Mouse (Mus musculus) urinary bladder, postnatal 36 days (tissue): ENCODE measurements at regions not wholly inside any gene's neighbourhood (a gene's known extent, or its start where the extent isn't known, plus 50 kb on each side); places are given as distances from the start of the nearest gene placed in this dataset.
A peak's percentile ranks its signal among the peaks of the same experiment; 100 is the strongest.

Source experiments
- DNase-seq, 2 experiments: peaks; one replicate each; pipeline ENCODE4 v3.0.0; 2022; ENCODE audit warnings: low spot score in 2 of 2, mixed read lengths in 1 of 2

DNA sequence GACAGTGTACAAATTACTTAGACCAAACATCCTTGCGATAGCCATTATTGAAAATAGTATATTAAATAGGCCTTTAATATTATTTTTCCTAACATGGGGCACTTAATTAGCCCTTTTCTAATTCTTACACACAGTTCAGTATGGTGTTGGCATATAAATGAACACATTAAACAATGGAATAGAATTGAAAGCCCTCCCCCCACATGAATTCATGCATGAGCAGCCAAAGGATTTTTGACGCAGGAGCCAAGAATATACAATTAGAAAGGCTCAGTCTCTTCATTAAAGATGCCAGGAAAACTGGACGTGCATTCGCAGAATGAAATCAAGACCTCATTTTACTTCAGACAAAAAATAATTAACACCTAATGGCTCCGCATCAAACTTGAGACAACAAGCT, 172.9 kb upstream of the Phactr1 start:
- no peak for DNase-seq

DNA sequence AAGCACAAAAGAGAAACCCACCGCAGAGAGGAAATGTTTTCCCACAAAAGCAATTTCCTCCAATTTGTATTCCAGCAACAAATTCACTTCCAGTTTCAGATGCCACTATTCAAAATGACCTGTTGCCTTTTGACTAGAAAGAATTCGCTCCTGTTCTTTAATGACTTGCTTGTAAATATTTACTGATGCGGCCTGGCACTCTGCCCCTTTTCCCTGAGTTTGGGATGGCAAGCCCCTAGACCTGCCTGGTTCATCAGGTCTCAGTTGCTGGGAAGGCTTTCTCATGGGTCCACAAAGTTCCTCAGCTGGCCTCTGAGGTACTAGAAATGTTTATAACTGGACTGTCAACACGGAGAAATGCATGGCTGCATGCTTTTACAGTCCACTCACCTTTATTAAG, 161.7 kb upstream of the Phactr1 start:
- DNase-seq: no peak

GRCm38 (mm10) chr13:42522553-42522952, 157.9 kb upstream of the Phactr1 start:
- DNase-seq: no peak

DNA sequence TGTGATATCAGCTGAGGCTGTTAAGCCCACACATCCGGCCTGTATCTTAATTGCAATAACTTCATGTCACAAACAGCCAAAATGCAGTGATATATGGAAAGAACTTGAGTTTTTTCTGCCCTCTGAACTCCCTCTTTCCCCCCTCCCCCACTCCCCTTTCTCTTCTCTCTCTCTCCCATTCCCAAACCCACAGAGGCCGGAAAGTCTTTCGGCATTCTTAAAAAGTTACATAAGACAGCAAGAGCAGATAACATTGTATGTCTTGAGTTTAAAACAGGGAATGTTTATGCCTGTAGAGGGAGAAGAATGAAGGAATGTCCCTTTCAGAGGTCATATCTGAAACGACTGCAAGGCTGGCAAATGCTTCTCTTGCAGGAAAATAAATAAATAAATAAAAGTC, 154.3 kb upstream of the Phactr1 start:
- DNase-seq: no peak

- DNase-seq: peak in 1 of 2 experiments; percentile 24
These were observed 153.5 kb upstream of the Phactr1 start for GRCm38 (mm10) chr13:42526966-42527365.

DNA sequence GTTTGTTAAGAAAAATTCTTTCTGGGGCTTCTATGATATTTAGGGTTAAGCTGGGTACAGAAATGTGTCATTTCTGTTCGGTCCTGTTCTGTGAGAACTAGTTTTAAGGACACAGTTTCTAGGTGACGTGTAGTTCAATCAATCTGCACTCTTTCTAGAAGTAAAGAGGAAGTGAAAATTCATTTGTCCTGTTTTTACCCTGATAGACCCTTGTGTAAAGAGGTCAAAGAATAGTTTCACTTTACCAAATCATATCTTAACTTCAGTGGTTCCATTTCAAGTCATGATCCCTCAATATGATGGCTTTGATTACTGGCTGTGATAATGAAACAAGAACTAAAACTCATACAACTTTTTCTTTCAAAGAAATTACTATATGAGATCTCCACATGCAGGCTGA, 152.3 kb upstream of the Phactr1 start:
- DNase-seq: no peak

DNA sequence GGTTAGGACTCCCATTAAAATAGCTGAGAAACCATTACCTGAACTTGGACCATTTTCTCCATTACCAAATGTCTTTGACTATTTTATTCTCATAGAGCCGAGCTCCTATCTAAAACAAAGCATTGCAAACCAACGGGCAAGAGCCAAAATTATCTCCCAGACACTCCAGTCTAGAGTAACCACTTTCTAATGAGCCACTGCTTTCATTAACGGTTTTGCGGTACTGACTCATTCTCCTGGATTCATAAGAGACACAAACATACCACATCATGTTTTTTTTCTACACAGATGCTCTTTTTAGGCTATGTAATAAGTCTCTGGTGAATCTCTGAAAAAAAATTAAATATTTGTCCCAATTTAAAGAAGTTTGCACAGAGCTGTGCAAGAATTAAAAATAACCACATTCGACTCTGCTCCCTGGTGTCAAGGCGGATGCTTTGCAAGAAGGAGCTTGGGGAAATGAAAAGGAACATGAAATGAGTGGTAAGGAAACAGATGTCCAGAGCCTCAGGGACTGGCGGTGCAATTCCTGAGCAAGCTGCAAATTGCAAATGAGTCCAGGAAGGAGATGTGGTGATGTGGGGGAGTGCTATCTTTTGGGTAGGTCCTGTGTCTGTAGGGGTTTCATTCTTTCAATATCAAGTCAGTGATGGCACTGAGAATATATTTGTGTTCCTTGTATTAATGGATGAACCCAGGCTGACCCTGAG, 143.8 kb upstream of the Phactr1 start:
- no peak for DNase-seq

DNA sequence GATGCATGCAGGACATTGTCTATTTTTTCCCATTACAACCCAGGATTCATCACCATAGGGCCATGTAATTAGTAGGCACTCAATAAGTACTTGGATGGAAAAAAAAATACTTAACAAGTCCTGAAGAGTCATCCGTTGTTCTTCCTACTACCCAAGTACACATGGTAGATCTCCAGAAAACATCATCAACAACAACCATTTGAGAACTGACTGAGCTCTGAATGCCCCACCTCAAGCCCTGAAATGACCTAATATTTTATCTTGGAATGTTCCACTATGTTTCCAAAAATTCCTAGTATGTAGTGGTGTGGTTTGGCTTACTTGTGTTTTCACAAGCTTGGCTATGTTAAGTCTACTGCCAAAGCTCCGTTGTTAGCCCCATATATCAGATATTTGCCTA, 142.4 kb upstream of the Phactr1 start:
- DNase-seq: no peak

DNA sequence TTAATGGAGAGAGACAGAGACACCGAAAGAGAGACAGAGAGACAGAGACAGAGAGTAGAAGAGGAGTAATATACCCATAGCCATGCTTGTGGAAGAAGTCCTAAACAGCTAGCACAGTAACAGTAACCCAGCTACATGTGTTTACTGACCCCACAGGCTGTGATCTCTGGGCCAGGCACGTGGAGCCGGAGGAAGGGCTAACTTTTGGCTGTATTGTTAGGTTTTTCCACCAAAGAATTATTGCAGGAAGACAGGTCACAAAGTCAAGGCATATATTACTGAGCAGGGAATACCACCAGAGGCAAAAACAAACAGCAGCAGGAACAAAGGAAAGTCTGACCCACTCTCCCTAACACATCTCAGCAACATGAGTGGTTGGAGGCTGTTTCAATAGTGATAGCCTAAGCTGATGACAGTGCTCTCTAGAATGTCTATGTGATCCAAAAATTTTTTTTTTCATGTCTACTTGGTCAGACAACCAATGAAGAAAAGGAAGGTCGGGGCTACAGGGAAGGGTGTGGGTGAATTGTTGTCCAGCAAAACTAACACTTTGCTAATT, 135.8 kb upstream of the Phactr1 start:
- no peak for DNase-seq

DNA sequence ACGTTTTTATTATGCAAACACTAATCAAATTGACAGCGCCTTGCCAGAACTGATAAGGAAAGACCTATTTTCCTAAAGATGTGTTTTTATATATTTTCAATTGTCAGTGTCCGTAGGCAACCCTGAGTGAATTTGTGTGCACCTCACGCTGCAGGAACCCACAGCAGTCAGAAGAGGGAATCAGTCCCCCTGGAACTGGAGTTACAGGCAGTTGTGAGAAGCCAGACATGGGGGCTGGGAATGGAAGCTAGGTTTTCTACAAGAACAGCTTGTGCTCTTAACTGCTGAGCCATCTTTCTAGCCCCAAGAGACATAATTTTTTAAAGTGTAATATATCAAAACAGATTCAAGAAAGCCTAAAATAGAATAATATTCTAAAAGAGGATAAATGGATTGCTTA, 134.0 kb upstream of the Phactr1 start:
- no peak for DNase-seq

- no peak for DNase-seq
These were observed 133.6 kb upstream of the Phactr1 start for GRCm38 (mm10) chr13:42546851-42547250.

GRCm38 (mm10) chr13:42549021-42549559, 131.3 kb upstream of the Phactr1 start:
- no peak for DNase-seq

DNA sequence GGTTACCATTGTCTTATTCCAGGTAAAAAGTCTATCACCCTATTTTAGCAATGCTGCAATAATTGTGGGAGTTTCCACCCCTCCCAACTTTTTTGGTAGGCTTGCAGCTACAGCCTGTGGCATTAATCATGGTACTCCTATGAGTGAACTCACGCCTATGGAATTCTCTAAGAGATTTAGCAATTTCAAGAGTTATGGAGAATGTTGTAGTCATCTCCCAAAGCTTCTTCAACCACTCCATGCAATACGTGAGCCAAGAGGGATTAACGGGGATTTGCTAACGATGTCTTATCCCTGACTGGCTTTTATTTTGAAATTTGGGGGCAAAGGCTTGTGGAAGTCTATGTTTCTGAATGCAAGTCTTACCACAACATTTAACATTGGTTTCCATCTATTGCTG, 125.5 kb upstream of the Phactr1 start:
- no peak for DNase-seq

DNA sequence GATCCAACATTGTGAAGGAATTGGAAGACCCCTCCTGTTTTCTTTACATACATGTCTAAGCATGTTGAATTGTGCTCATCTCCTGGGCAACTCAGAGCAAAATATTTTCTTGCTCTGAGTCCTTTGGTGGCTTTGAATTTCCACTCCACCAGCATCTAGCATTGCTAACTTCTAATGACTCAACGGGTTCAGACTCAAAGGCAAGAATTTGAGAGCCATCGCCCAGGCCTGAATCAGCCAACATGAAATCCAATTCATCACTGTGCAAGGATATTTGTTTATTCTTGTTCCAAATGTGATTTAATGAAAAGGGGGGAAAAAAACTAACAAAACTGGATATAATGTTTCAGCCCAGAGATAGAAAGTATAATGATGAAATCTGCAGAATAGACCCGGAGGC, 121.9 kb upstream of the Phactr1 start:
- DNase-seq: no peak

- DNase-seq: no peak
These were observed 119.0 kb upstream of the Phactr1 start for GRCm38 (mm10) chr13:42561446-42561845.

- no peak for DNase-seq
These were observed 114.9 kb upstream of the Phactr1 start for GRCm38 (mm10) chr13:42565291-42566058.

GRCm38 (mm10) chr13:42570600-42571348, 109.6 kb upstream of the Phactr1 start:
- DNase-seq: no peak

GRCm38 (mm10) chr13:42574189-42574588, 106.2 kb upstream of the Phactr1 start:
- no peak for DNase-seq

DNA sequence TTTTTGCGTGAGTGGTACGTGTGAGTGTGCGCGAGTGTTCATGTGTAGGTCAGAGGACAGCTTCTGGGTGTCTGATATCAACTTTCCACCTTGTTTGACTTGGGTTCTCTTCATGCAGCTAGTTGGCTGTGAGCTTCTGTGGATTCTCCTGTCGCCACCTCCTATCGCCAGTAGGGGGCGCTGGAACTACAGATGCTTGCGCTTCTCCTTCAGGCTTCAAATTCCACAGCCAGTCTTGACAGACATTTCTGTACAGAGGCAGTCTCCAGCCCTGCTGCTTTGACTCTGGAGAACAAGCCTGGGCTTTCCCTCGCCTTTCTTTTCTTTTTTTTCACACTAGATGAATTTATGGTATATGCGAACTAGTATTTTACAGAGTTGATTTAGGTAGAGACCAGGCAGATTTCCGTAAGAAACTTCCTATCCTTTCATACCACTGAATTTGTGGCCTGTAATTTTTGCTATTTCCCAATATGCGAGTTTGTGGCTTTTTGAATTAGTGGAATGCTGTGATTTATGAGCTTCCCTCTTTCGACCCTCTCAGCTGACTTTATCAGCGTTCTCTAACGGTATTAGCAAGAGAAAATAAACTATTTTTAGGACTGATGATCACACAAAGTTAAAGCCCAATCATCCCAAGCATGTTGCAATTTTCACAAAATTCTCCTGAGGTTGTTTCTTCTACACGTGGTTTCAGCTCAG, 104.5 kb upstream of the Phactr1 start:
- peak; percentile 58 to 81 for DNase-seq

- no peak for DNase-seq
These were observed 101.0 kb upstream of the Phactr1 start for GRCm38 (mm10) chr13:42579471-42579870.

DNA sequence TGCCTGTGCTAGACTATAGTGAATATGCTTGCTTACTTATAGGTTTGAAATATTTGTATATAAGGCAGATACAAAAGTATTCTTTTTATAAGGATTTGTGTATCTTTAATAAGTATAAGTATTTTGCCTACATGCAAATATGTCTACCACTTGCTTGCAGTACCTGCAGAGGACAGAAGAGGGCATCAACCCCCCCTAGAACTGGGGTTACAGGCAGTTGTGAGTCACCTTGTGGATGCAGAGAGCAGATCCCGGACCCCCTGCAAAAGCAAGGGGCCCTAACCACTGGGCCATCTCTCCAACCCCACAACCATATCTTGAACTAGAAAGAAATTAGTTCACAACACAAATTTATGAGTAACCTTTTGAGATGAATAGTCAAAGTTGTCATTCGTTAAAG, 91.3 kb upstream of the Phactr1 start:
- DNase-seq: no peak
